Mouse (Mus musculus): ENCODE data around the gene Evx2.

DNA sequence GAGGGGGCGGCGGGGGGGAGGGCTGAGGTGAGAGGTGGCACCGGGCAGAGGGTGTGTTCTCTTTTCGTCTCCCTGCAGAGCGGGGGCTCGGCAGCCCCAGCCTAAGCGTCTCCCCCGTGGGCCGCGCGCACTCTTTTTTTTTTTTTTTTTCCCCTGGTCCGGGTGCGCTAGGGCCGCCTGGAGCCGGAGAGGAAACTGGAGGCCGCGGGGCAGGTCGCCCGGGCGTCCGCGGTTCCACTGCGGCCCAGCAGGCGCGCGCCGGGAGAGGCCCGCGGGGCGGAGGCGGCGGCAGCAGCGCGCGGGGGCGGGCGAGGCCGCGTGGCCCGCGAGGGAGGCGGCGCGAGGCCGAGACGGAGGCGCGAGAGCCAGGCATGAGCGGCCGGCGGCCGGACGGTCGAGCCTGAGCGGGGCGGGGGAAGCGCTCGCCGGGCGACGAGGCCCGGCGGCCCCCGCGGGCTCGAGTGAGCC lies 45.7 kb upstream of the Evx2 start:
- TF ChIP-seq CTCF (IDR thresholded peaks at IDR 0.05; ENCODE audit: low read depth), result no peak
- TF ChIP-seq EP300 (IDR thresholded peaks at IDR 0.05; ENCODE audit: low read depth), result no peak

Data from liver, postnatal 0 days (tissue).